Mouse (Mus musculus) thymus, adult 2 months (tissue): ENCODE results near the gene Sec24b. TPM values are rescaled to one million over a fixed set of nuclear protein-coding genes. Genes with fewer than 3 reads are reported as not detected.

Experiments
- DNase-seq: peaks from one replicate; pipeline ENCODE4 v3.0.0; 2021
- H3K27ac ChIP-seq: fragments of 200-500 bp; 2 replicates; pipeline ENCODE4 v1.5.1; 2012; ENCODE audit warnings: low read length, control low read depth; ENCODE audit not compliant: control insufficient read depth, insufficient read depth
- H3K27me3 ChIP-seq: fragments of 200-500 bp; 2 replicates; pipeline ENCODE4 v1.6.1; 2012; ENCODE audit warnings: mild to moderate bottlenecking, low read length, moderate library complexity, mixed read lengths; ENCODE audit not compliant: control insufficient read depth, insufficient read depth
- H3K36me3 ChIP-seq: fragments of 200-500 bp; 2 replicates; pipeline ENCODE4 v1.6.1; 2012; ENCODE audit warnings: mild to moderate bottlenecking, low read length, moderate library complexity; ENCODE audit not compliant: control insufficient read depth, insufficient read depth
- H3K4me1 ChIP-seq: fragments of 200-500 bp; replicated peaks from 2 replicates; pipeline ENCODE4 v1.6.1; 2012; ENCODE audit warnings: low read length; ENCODE audit not compliant: control insufficient read depth, insufficient read depth
- H3K4me3 ChIP-seq: fragments of 200-500 bp; 2 replicates; pipeline ENCODE4 v1.5.1; 2012; ENCODE audit warnings: mild to moderate bottlenecking, low read length, control low read depth, moderate library complexity; ENCODE audit not compliant: control insufficient read depth, insufficient read depth
- CTCF ChIP-seq: fragments of 200-500 bp; IDR thresholded peaks from 2 replicates; pipeline ENCODE4 v1.5.1; 2012; ENCODE audit warnings: mild to moderate bottlenecking, control low read depth, low read length, moderate library complexity, borderline replicate concordance; ENCODE audit not compliant: control insufficient read depth, poor library complexity, insufficient read depth; ENCODE audit errors: extremely low read depth
- POLR2A ChIP-seq: fragments of 200-500 bp; IDR thresholded peaks from 2 replicates; pipeline ENCODE4 v1.6.1; 2012; ENCODE audit warnings: mild to moderate bottlenecking, low read length, control low read depth, moderate library complexity; ENCODE audit not compliant: control insufficient read depth, poor library complexity, insufficient read depth; ENCODE audit errors: extremely low read depth
- WGBS: fragments of 180-500 bp; shearing (Covaris S2); methylation state at CpG from one replicate; pipeline ENCODE4 v1.1.7; 2018; 5-methylcytosine and 5-hydroxymethylcytosine counted together
- polyA plus RNA-seq: library from polyadenylated mRNA; depleted of rRNA; stranded (reverse); fragments of >200 nt; gene quantifications from 2 replicates; pipeline ENCODE4 v1.2.3, GENCODE M21; 2012; rRNA removed

Sec24b gene
- 149 and 171 TPM in 2 replicates for polyA plus RNA-seq

DNA sequence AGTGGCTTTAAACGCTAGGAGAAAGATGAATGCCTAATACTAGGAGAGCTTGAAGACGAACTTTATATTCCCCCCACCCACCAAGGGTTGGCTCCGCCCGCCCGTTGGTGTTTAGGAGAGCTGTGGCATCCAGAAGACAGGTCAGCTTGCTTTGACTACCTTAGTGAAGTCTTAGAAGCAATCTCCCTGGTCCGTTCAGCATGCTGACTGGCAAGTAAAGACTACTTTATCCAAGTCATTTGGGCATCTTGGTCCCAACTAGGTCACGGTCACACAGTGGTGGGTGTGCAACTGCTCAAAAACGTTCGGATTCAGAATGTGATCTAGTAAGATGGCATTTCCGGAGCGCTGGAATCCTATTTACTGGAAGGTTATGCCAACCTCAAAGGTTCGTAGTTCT is at the start of gene Sec24b:
Gene Sec24b, minus strand, starts transcription at position 273 of the 400 bp plus-strand sequence.
- Histone ChIP-seq H3K4me3 (peak within 1 kb of the TSS; percentile 82), H3K36me3 (no peaks in the 10 kb centered on the region), H3K27me3 (no peaks in the 10 kb centered on the region), H3K4me1 (peaks cover 22% of the 10 kb centered on the region), H3K27ac (peak within 1 kb of the TSS; percentile 89)
- DNase-seq = peak; percentile 41
- 15% methylated on average over 12 of the region's 12 CpGs for WGBS
- TF ChIP-seq POLR2A = no peak
- TF ChIP-seq CTCF = no peak

DNA sequence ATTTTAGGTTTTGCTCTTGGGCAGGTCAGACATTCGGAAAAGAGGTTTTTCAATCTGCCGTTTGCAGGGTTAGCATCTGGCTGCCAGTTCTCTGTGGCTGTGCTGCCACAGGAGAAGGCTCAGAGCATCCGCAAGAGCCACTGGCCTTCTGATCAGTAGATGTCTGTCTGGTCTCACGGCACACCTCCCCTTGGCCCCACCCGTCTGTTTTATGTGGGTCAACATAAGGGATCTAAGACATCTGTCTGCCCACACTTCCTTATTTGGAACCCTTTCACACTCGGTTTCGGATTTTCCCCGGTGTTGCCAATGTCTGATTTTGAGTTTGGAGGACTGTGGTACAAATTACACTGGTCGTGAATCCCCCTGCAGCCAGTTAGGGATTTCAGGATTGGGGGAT is 43.1 kb upstream of the Sec24b start:
- Histone ChIP-seq H3K36me3 (no peaks in the 10 kb centered on the region), H3K27me3 (no peaks in the 10 kb centered on the region), H3K27ac (no peak overlapping the region), H3K4me1 (no peaks in the 10 kb centered on the region), H3K4me3 (no peak overlapping the region)
- no peak for TF ChIP-seq POLR2A
- TF ChIP-seq CTCF = no peak
- DNase-seq = no peak
- 51% methylated on average over 9 of the region's 9 CpGs for WGBS

DNA sequence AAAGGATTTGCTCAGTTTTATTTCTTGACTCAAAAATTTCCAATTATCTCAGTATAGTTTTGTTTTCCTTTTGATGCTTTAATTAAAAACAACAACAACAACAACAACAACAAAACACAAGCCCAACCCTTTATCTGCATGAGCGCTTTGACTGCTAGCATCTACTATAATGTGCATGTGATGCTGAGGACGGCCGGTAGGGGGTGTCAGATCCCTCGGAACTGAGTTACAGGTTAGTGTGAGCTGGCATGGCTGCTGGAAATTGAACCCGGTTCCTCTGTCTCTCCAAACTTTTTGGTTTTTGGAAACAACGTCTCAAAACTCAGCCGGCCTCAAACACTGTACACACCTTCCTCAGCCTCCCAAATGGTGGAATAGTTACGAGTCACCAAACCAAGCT is 42.1 kb upstream of the Sec24b start:
- peak; percentile 51 for DNase-seq
- no peaks in the 10 kb centered on the region for H3K36me3 ChIP-seq
- 78% methylated on average over 8 of the region's 8 CpGs for WGBS
- no peaks in the 10 kb centered on the region for H3K27me3 ChIP-seq
- H3K4me3 ChIP-seq = no peak overlapping the region
- no peak overlapping the region for H3K27ac ChIP-seq
- TF ChIP-seq POLR2A = no peak
- TF ChIP-seq CTCF = no peak
- H3K4me1 ChIP-seq = no peaks in the 10 kb centered on the region

DNA sequence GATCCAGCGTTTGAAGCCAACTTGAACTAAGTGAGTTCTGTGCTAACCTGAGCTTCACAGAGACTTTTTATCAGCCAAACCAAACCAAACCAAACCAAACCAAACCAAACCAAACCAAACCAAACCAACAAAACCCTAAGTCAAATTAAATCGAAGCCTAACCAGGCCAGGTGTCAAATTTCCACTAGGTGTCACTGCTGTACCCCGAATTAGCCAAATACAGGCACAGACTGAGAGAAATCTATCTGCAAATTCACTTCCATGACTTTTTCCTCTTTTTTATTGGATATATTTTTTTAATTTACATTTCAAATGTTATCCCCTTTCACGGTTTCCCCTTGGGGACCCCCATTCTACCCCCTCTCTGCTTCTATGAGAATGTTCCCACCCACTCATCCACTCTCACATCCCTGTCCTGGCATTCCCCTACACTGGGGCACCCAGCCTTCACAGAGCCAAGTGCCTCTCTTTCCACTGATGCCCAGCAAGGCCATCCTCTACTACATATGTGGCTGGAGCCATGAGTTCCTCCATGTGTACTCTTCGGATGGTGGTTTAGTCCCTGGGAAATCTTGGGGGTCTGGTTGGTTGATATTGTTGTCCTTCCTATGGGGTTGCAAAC is 33.9 kb upstream of the Sec24b start:
- Histone ChIP-seq H3K27ac (no peak overlapping the region), H3K4me3 (no peak overlapping the region), H3K36me3 (no peaks in the 10 kb centered on the region), H3K4me1 (no peaks in the 10 kb centered on the region), H3K27me3 (no peaks in the 10 kb centered on the region)
- WGBS = 39% methylated on average over 5 of the region's 5 CpGs
- DNase-seq = peak; percentile 14
- no peak for TF ChIP-seq POLR2A
- TF ChIP-seq CTCF = no peak

DNA sequence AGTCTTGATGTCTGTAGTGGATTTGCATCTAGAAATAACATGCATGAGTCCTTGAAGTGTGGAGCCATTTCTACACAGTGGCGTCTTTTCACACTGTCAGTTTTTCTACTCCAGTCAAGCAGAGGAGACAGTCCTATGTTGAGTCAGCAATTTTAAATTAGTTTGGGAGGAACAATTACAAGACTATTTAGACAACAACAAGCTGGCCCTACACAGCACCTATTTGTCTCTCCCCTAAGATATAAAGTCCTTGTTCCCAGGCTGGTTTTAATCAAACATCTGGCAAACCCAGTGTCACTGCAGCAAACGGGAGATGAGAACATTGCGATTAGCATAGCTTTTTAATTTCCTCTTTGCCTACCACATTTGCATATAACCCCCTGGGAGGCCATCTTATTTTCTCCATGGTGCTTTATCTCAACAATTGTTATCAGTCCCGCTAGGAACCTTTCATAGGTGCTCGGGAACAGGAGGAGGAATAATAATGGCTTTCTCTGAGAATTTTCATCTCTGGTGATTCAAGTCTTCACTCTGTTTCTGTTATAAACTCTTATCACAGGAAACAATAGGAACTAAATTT is 32.9 kb upstream of the Sec24b start:
- Histone ChIP-seq H3K4me3 (no peak overlapping the region), H3K27me3 (no peaks in the 10 kb centered on the region), H3K4me1 (no peaks in the 10 kb centered on the region), H3K27ac (no peak overlapping the region), H3K36me3 (no peaks in the 10 kb centered on the region)
- no peak for DNase-seq
- 91% methylated on average over 5 of the region's 5 CpGs for WGBS
- TF ChIP-seq POLR2A = no peak
- TF ChIP-seq CTCF = no peak

- no peak overlapping the region for H3K4me3 ChIP-seq
- TF ChIP-seq POLR2A (no peak), CTCF (no peak)
- H3K27me3 ChIP-seq = no peaks in the 10 kb centered on the region
- H3K4me1 ChIP-seq = no peaks in the 10 kb centered on the region
- no peaks in the 10 kb centered on the region for H3K36me3 ChIP-seq
- 87% methylated on average over 9 of the region's 9 CpGs for WGBS
- no peak overlapping the region for H3K27ac ChIP-seq
- DNase-seq = no peak
Observed at GRCm38 (mm10) chr3:130090460-130090859, 29.1 kb upstream of the Sec24b start.
